ENCODE assay signal across 17 mouse cellular contexts in the genomic region with DNA sequence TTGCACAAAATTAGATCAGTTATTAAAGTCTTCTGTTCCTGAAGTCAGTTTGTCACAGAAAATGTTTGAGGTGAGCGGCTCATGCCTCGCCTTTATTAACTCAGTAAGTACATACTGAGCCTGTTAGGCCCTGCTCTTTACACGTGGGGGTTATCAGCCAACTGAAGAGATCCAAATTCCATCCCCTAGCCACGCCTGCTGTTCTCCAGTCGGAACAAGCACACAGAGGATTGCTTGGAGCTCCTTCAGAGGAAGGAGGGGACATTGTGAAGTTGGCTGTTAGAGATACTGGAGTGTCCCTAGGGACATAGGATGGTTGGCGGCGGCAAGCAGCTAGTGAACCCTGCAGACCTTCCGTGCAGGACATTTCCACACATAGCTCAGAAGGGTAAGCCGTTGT. TPM values are rescaled to one million over a fixed set of nuclear protein-coding genes. Genes with fewer than 3 reads are reported as not detected.
A peak's percentile ranks its signal among the peaks of the same experiment; 100 is the strongest.
DNase-seq lines count a peak whose midpoint lies in the region; ATAC-seq and TF ChIP-seq lines count a peak whose summit lies in the region.
"Had no signal": no experiment of that assay in that cellular context is flagged by ENCODE, and none has a peak within 500 bp of the region (broad histone marks: within the 10 kb centered on the region; RNA-seq: fewer than 3 reads in every experiment).

No protein-coding gene starts in this region.

- no peak overlapping the region for H3K27ac ChIP-seq in heart, postnatal 0 days (ENCODE audit: low read depth)
- H3K27ac ChIP-seq in hindbrain, embryonic 11.5 days (ENCODE audit: low read depth, low read length) = no peak overlapping the region
- H3K27ac ChIP-seq: embryonic facial prominence, embryonic 12.5 days; limb, embryonic 13.5 days had no signal

- H3K27me3 ChIP-seq in E14TG2a.4 (ENCODE audit: insufficient read depth, low read length) = no peaks in the 10 kb centered on the region
- no peaks in the 10 kb centered on the region for H3K27me3 ChIP-seq in heart, postnatal 0 days (ENCODE audit: control insufficient read depth, insufficient read depth, low read length)
- no peaks in the 10 kb centered on the region for H3K27me3 ChIP-seq in hindbrain, embryonic 11.5 days (ENCODE audit: control insufficient read depth, insufficient read depth, low read length)
- H3K27me3 ChIP-seq: embryonic facial prominence, embryonic 12.5 days; limb, embryonic 13.5 days had no signal

- H3K9me3 ChIP-seq in E14TG2a.4 (ENCODE audit: low read length) = no peaks in the 10 kb centered on the region
- no peaks in the 10 kb centered on the region for H3K9me3 ChIP-seq in heart, postnatal 0 days (replicated peaks; ENCODE audit: control insufficient read depth, low read length)
- no peaks in the 10 kb centered on the region for H3K9me3 ChIP-seq in hindbrain, embryonic 11.5 days (ENCODE audit: control insufficient read depth, low read length)
- H3K9me3 ChIP-seq: embryonic facial prominence, embryonic 12.5 days; limb, embryonic 13.5 days had no signal

- H3K36me3 ChIP-seq in E14TG2a.4 (ENCODE audit: insufficient read depth, low read length) = peaks cover 20% of the 10 kb centered on the region
- H3K36me3 ChIP-seq in heart, postnatal 0 days (replicated peaks; ENCODE audit: control insufficient read depth, insufficient read depth, low read length) = 0 out of 2 replicates have a peak, but pooled peaks cover 12% of the 10 kb centered on the region
- no peaks in the 10 kb centered on the region for H3K36me3 ChIP-seq in hindbrain, embryonic 11.5 days (ENCODE audit: control insufficient read depth, insufficient read depth, low read length)

- peak; percentile 79; the same call in 1 of the 2 replicates for ATAC-seq in heart, postnatal 0 days (ENCODE audit: insufficient read depth, low read depth)
- ATAC-seq in hindbrain, embryonic 11.5 days (ENCODE audit: low FRiP score) = no peak
- ATAC-seq: forebrain, embryonic 16.5 days had no signal

- no peak overlapping the region for H3K4me2 ChIP-seq in heart, postnatal 0 days (ENCODE audit: low read depth, low read length)
- no peak overlapping the region for H3K4me2 ChIP-seq in hindbrain, embryonic 11.5 days (replicated peaks; ENCODE audit: low read depth, low read length)
- H3K4me2 ChIP-seq: embryonic facial prominence, embryonic 12.5 days; limb, embryonic 13.5 days had no signal

- TF ChIP-seq EP300 in heart, postnatal 0 days (IDR thresholded peaks at IDR 0.05; ENCODE audit: low read depth) = no peak

- 24% methylated on average over 9 of the region's 9 CpGs for WGBS in heart, postnatal 0 days
- WGBS in hindbrain, embryonic 11.5 days = 81% methylated on average over 9 of the region's 9 CpGs

- peak overlapping the region; percentile 45 for H3K4me3 ChIP-seq in E14TG2a.4 (replicated peaks; ENCODE audit: low read length)
- no peak overlapping the region for H3K4me3 ChIP-seq in heart, postnatal 0 days (ENCODE audit: low read depth, low read length)
- H3K4me3 ChIP-seq in hindbrain, embryonic 11.5 days (ENCODE audit: low read depth, low read length) = no peak overlapping the region
- H3K4me3 ChIP-seq: embryonic facial prominence, embryonic 12.5 days; limb, embryonic 13.5 days had no signal

- no peak overlapping the region for H3K9ac ChIP-seq in heart, postnatal 0 days (replicated peaks; ENCODE audit: low read depth, low read length)
- no peak overlapping the region for H3K9ac ChIP-seq in hindbrain, embryonic 11.5 days (ENCODE audit: low read depth, low read length)
- H3K9ac ChIP-seq: embryonic facial prominence, embryonic 12.5 days; limb, embryonic 13.5 days had no signal

- H3K4me1 ChIP-seq in E14TG2a.4 (replicated peaks; ENCODE audit: low read depth, low read length) = peaks cover 58% of the 10 kb centered on the region
- peaks cover 13% of the 10 kb centered on the region for H3K4me1 ChIP-seq in heart, postnatal 0 days (ENCODE audit: control insufficient read depth, insufficient read depth)
- no peaks in the 10 kb centered on the region for H3K4me1 ChIP-seq in hindbrain, embryonic 11.5 days (replicated peaks; ENCODE audit: control insufficient read depth, insufficient read depth, low read length)
- H3K4me1 ChIP-seq: embryonic facial prominence, embryonic 12.5 days had no signal

- peak; percentile 17 for DNase-seq in adrenal gland, postnatal 10 days
- DNase-seq in adrenal gland, postnatal 4 days (ENCODE audit: low spot score in 2 of 2) = no peak
- peak; percentile 43 for DNase-seq in heart, postnatal 0 days (ENCODE audit: low spot score)
- peak; percentile 22 for DNase-seq in lung, postnatal 10 days
- no peak for DNase-seq in hindbrain, embryonic 11.5 days (ENCODE audit: low spot score)
- no peak for DNase-seq in thymus, postnatal 0 days (ENCODE audit: low spot score)
- no peak for DNase-seq in kidney, adult 18-20 months
- DNase-seq: cerebellum, adult 9-11 months; right cerebral cortex, postnatal 4 days; thymus, postnatal 14 days had no signal

- no peak for TF ChIP-seq CTCF in E14TG2a.4 (conservative IDR thresholded peaks at IDR 0.05; ENCODE audit: low read length)
- no peak for TF ChIP-seq CTCF in heart, postnatal 0 days (IDR thresholded peaks at IDR 0.05; ENCODE audit: low read depth)

RNA-seq across cellular contexts. Expression of gene Amn, which starts 36.5 kb away (rescaled TPM):
- under 1 TPM in 1 of 2 experiments, not detected in 1; 0.27 TPM for total RNA-seq in adrenal gland, postnatal 10 days (2021)
- 1 to 10 TPM in 1 of 2 experiments, under 1 TPM in 1; 0.85 to 9.9 TPM for total RNA-seq in adrenal gland, postnatal 4 days (2021)
- total RNA-seq in heart, postnatal 0 days (2014; rRNA removed; ENCODE audit: low replicate concordance) = 7.5 TPM in 1 of 2 replicates, not detected in the other
- 0.78 and 0.90 TPM in 2 replicates for polyA plus RNA-seq in heart, postnatal 0 days (2015; fragmentation: Nextera tagmentation; extraction: Ambion mirVana)
- 0.76 TPM in 1 of 2 replicates, not detected in the other for polyA plus RNA-seq in hindbrain, embryonic 11.5 days (2014; fragmentation: Nextera tagmentation; extraction: Ambion mirVana)
- polyA plus RNA-seq in thymus, postnatal 0 days (2015; fragmentation: Nextera tagmentation; extraction: Ambion mirVana) = 0.93 and 1.0 TPM in 2 replicates

RNA-seq across cellular contexts. Expression of gene 4930595D18Rik, which starts 50.1 kb away (rescaled TPM):
- not detected for total RNA-seq in adrenal gland, postnatal 10 days (2021)
- total RNA-seq in adrenal gland, postnatal 4 days (2021) = not detected
- total RNA-seq in heart, postnatal 0 days (2014; rRNA removed; ENCODE audit: low replicate concordance) = not detected in 2 replicates
- not detected in 2 replicates for polyA plus RNA-seq in heart, postnatal 0 days (2015; fragmentation: Nextera tagmentation; extraction: Ambion mirVana)
- not detected in 2 replicates for polyA plus RNA-seq in hindbrain, embryonic 11.5 days (2014; fragmentation: Nextera tagmentation; extraction: Ambion mirVana)
- 0.34 TPM in 1 of 2 replicates, not detected in the other for polyA plus RNA-seq in thymus, postnatal 0 days (2015; fragmentation: Nextera tagmentation; extraction: Ambion mirVana)
- total RNA-seq: granulocyte monocyte progenitor cell, adult 5-6 weeks; layer of hippocampus, postnatal 10 days had no signal
- polyA plus RNA-seq: embryonic facial prominence, embryonic 12.5 days; forebrain, embryonic 16.5 days; intestine, embryonic 14.5 days; limb, embryonic 13.5 days had no signal

Comparison
In these comparisons a context has a peak if more than half of its experiments do, and no peak if none do; other contexts are left out.
1. DNase-seq: peak in adrenal gland, postnatal 10 days (single experiment), heart, postnatal 0 days (single experiment) and lung, postnatal 10 days (single experiment); none in adrenal gland, postnatal 4 days (0 of 2), hindbrain, embryonic 11.5 days (single experiment), thymus, postnatal 0 days (single experiment) and kidney, adult 18-20 months (single experiment).